Mouse (Mus musculus) liver, adult (tissue): Measurements from ENCODE around the gene Acot3.
"Not testable (repeated sequence)": the region's sequence is repeated elsewhere in the genome, so short reads cannot be mapped to it uniquely, and the experiment has no call there.

Experiments
- GATA4 ChIP-seq: IDR thresholded peaks from 2 replicates; pipeline ENCODE4 v1.6.1; 2014; ENCODE audit warnings: mild to moderate bottlenecking, low read length; ENCODE audit not compliant: insufficient replicate concordance

The Acot3 gene

DNA sequence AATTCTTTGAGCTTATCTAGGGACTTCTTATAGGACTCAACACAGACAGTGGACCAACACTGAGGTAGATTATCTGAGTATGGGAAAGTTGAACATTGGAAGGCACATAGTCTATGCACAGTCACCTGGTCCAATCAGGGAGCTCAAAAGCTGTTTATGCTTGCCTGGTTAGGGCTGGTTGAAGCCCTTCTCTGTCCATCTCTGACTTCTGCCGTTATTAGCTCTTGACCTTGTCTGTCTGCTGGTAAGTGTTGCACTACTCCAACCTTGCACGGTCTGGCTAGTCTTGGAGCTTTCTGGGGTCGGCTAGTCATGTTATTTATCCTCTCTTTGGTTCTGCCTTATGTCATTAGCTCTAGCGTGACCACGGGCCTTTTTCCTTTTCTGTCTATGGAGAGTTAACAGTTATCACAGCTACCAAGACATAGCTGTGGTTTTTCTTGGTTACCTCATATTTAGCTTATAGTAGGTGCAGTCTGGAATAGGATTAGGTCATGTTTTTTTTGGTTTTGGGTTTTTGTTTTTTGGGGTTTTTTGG lies at the start of gene Acot3:
Gene Acot3, plus strand, starts transcription at position 208 of the 538 bp plus-strand sequence.
- no peak for TF ChIP-seq GATA4

DNA sequence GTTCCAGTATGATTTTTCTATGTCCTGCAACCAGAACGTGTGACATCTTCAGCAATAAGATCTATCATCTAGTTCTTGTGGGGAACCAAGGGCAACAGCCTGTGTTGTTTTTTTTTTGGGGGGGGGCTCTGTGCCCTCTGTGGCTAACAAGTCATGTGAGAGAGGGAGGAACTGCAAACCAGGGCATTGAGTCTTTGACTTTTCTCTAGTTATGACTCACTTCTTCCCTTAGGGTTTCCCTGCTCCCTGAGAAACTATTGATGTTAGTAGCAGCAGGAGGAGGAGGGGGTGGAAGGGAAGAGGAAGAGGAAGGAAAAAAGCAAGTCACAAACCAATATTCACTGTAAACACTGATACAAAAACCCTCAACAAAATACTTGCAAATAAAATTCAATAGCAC lies 48.1 kb upstream of the Acot3 start:
- no peak for TF ChIP-seq GATA4

DNA sequence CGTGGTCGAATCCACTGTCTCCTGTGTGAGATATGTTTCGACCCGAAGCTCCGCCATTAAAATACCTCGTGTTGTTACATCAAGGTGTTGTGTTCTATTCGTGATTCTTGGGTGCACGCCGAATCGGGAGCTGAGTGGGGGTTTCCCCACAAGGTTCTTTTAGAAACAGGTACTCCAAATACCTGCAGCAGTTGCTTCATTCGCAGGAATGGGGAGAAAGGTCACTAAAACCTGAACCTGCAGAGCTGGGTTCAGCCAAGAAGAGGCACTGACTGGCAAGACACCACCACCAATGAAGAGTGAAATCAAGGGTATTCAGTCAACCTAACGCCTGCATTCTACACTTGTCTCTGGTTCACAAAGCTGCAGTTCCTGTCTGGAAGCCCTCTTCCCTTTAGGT lies 43.7 kb upstream of the Acot3 start:
- TF ChIP-seq GATA4: no peak

DNA sequence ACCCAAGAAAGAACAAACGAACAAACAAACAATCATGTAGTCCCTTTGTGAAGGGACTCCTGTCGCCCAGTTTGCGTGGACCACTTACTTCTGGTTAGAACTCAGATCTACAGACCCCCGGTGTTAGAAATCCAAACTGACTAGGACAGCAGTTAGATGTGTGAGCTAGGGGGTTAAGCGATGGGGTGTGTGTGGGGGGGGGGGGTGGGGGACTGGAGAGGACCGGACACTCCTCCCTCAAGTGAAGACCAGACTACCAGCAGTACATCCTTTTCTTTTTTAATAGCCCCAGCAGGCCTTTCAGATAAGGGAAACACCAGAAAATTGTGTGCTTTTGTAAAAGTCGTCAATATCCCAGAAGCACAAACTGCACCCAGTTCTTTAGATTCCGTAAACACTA lies 43.2 kb upstream of the Acot3 start:
- TF ChIP-seq GATA4: no peak

DNA sequence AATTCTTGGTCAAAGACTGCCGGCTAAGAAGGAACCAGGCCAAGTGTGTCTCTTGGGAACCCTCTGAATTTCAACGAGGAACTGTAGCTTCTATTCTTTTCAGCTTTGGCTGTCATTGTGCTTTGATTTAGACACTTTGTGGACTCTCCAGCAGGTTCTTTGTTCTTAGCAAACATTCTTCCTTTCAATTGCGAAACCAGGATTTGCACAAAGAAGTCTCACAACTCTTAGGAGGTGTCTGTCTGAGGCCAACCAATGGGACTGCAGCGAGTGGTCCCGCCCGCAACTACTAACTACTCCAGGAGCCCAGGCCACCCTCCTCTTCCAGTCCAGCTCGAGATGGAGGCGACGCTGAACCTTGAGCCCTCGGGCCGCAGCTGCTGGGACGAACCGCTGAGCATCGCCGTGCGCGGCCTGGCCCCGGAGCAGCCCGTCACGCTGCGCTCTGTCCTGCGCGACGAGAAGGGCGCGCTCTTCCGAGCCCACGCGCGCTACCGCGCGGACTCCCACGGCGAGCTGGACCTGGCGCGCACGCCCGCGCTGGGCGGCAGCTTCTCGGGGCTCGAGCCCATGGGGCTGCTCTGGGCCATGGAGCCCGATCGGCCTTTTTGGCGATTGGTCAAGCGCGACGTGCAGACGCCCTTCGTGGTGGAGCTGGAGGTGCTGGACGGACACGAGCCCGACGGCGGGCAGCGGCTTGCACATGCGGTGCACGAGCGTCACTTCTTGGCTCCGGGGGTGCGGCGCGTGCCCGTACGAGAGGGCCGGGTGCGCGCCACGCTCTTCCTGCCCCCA lies 42.6 kb upstream of the Acot3 start, which contains the start of gene Acot1:
Gene Acot1, plus strand, starts transcription at position 320 of the 795 bp plus-strand sequence.
- TF ChIP-seq GATA4: not testable (repeated sequence)

DNA sequence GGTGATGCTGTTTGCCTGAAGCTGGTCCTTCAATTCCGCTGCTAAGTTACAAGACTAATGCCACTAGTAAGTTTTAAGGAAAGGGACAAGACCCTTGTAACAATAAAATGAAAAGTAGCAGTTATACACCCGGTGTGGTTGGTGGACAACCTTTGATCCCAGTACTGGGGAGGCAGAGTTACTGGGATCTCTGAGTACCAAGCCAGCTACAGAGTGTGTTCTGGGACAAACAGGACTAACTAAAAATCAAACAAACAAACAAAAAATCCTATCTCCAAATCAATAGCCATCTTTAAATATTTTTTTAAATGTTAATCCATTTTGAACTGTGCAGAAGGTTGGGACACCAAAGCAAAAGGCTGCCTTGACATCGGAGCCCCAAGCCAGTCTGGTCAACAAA lies 41.7 kb upstream of the Acot3 start:
- no peak for TF ChIP-seq GATA4

DNA sequence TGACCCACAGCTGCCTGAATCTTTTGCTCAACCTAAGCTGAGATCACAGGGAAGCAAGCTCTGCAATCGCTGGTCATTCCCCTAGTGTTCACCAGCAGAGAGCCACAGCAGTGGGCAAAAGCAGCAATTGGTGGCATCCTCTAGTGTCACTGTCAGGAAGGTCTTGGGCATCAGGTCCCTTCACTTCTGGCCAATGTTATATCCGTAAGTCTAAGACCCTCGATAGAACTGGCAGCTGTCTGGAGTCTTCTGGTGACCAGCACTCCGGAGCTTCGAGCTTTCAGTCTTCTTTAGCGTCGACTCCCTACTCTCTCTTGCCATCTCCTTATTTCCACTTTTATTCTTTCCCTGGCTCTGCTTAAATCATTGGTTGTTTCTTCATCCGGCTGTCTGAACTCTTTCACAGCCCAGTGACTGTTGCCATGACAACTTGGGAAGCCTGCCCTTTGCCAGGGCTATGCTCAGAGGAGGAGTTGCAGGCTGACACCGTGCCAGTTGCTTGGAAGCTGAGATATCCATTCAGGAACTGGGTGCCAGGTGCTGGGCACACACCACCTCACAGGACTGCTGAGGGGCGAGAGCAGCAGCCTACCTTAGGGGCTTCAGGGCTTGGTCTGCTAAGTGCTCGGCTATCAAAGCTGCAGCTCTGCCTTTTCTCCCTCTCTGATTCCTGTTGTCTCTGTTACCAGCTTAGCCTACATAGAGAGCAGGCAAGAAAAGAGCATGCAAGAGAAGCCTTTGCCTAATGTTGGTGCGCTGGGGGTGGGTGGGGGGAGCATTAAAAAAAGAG lies 40.5 kb upstream of the Acot3 start:
- TF ChIP-seq GATA4: no peak

DNA sequence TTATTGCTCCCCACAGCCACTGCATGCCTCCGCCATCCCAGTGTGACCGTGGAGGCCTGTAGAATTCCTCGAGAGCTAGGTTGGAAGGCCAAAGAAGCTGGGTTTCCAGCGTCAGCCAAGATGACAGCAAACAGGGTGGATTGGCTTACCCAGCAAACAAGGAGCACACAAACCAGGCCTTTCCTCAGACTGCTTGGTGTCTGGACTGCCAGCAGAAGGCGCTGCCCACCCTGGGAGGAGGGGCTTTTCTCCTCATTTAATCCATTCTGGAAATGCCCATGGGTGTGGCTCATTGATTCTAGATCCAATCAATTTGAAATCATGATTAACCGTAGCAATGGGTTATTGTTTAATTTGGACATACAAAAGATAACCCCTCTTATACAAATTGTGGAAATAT lies 38.8 kb upstream of the Acot3 start:
- TF ChIP-seq GATA4: no peak

DNA sequence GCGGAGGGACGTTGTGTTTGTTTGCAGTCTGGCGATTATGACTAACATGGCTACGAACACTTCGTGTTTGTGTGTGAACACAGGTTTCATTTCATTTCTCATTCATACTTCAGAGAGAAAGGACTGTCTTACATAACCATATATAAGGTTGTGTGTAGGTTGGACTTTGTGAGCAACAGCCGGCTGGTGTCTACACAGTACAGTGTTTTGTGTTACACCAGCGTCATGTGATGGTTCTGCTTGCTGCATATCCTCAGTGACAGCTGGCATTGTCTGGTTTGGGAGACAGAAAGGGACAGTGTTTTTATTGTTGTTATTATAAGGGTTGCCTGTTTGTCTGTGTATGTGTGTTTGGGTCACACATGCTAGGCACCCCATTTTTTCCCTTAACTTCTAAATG lies 38.2 kb upstream of the Acot3 start:
- TF ChIP-seq GATA4: no peak

DNA sequence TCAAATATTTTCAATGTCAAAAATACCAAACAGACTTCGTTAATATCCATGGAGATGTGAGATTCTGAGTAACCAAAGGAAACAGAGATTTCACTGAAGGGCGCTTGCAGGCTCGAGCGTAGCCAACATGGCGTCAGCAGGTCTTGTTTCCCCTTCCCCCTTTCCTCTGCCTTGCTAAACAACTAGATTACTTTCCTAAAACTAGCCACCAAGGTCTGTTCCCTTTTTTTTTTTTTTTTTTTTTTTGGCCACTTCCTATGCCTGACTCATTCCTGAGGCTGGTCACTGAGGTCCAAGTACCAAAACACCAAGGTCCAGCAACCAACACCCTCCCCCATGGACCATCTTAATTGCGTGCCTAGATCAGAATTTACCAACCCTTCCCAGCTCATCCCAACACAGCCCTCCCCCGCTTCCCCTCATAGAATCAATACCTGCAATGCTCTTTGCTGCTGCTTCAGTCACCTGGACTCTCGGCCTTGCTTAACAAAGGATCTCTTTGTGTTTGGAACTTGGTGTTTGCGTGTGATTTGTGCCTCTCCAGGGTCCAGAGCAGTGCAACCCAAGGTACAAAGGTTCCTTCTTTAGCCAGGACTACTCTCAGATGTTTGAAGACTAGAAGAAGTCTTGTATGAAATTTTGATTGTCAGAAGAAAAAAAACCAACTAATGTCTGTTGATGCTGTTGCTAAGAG lies 28.7 kb upstream of the Acot3 start:
- no peak for TF ChIP-seq GATA4

DNA sequence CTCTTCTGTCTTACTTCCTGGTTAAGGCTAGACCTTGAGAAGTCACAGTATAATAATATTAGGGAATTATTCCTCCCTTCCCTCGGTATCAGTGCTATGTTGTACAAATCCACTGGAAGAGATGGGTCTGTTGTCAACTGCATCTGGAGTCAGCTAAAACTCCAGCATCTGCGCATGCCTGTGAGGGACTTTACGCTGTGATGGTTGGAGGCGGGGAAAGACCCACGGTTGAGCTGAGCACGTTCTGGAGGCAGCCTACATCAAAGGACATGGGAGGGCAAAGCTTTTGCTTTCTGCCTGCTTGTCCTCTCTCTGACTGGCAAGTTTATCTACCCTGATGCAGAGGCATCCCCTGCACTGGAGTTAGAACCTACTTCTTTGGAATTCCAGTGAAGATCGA lies 26.1 kb upstream of the Acot3 start:
- TF ChIP-seq GATA4: no peak

DNA sequence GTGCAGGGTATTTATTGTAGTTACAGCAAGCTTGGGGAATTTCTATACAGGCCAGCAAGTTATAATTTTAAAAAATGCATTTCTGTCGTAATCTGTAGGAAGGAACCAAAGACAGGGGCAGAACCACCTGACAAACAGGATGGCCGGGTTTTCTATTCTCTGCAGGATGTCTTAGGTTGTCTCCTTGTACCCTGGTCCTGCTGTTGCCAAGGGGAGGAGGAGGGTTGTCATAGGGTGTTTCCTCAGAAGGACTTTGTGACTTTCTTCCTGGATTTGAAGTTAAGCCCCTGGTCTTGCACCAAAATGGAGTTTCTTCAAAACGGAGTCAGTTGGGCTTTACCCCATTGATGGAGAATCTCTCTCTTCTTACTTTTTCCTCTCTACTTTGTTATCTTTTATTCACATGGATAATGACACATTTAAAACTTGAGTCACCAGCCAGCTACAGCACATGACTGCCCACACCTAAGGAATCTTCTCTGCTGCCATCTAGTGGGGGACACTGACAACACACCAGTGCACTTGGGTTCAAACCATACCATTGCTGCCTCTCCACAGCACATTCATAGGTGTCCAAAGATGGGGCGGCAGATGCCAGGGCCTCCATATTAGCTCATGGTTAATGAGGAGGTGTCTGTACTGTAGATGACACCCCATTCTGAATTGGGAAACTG lies 21.1 kb upstream of the Acot3 start:
- TF ChIP-seq GATA4: no peak

DNA sequence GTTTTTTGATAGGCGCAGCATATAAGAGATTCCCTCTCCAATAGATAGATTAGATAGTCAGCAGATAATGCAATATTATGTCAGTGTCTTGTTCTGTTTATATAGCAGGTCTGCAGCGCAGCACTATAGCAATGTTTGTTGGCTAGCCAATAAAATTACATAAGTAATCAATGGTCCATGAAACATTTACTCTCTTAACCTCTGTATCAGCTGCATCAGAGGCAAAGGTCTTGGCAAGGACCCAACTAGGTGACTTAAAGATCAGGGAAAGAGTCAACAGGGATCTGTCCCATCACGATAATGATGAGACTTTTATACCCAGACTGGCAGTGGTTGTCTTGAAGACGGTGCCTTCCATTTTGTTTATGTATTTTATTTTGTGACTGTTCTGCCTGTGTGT lies 19.1 kb upstream of the Acot3 start:
- peak; percentile 91 for TF ChIP-seq GATA4

DNA sequence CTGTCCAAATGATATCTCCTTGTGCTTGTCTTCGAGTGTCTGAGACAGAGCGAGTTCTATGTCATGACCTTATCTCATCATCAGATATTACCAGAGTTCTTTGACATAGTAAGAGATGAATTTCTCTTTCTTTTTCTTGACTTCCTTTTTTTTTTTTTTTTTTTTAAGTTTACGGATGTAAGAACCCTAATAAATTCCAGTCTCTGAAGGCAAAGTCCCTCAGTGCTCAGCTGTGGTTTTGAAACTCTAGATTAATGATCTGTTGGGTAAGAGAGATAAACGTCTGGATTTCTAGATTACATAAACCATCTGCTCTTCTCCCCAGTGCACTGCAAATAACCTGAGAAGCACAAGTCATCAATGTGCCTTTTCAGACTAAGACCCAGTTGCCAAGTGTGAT lies 17.8 kb upstream of the Acot3 start:
- TF ChIP-seq GATA4: peak; percentile 57; the same call in 1 of the 2 replicates

DNA sequence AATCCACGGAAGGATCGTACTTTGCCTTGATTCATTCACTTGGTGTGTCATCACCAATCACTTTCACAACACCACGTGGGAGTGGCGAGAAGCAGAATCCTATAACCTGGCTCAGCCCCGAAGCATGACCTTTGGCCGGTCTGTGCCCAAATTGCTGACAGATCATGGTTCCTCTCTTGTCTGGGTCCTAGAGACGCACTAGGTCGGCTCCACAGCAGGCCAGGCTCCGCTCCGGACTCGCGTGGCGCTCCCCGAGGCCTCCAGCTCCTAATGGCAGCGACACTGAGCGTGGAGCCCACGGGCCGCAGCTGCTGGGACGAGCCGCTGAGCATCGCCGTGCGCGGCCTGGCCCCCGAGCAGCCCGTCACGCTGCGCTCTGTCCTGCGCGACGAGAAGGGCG lies 13.7 kb upstream of the Acot3 start, which contains the start of gene Acot4:
Gene Acot4, plus strand, starts transcription at position 139 of the 400 bp plus-strand sequence.
- not testable (repeated sequence) for TF ChIP-seq GATA4
